Mouse (Mus musculus) spleen, adult 2 months (tissue): ENCODE measurements around the gene Capn1. TPM values are rescaled to one million over a fixed set of nuclear protein-coding genes. Genes with fewer than 3 reads are reported as not detected.

Experiments
- DNase-seq, 2 experiments: peaks; one replicate each; pipeline versions ENCODE4 v3.0.0 to v3.0.0-alpha.2; 2012 to 2021; ENCODE audit warnings: low spot score in 2 of 2, low read depth in 1 of 2
- H3K27ac ChIP-seq: fragments of 200-500 bp; 2 replicates; pipeline ENCODE4 v1.5.1; 2012; ENCODE audit warnings: low read length, inconsistent platforms; ENCODE audit not compliant: insufficient read depth
- H3K27me3 ChIP-seq: fragments of 200-500 bp; 2 replicates; pipeline ENCODE4 v1.6.1; 2012; ENCODE audit warnings: mild to moderate bottlenecking, moderate library complexity, low read length, inconsistent platforms; ENCODE audit not compliant: control insufficient read depth, insufficient read depth
- H3K36me3 ChIP-seq: fragments of 200-500 bp; 2 replicates; pipeline ENCODE4 v1.6.1; 2012; ENCODE audit warnings: mild to moderate bottlenecking, low read length, inconsistent platforms; ENCODE audit not compliant: control insufficient read depth, insufficient read depth
- H3K4me1 ChIP-seq: fragments of 200-500 bp; 2 replicates; pipeline ENCODE4 v1.6.1; 2011; ENCODE audit warnings: inconsistent platforms; ENCODE audit not compliant: control insufficient read depth, insufficient read depth, insufficient read length
- H3K4me3 ChIP-seq: fragments of 200-500 bp; 2 replicates; pipeline ENCODE4 v1.5.1; 2011; ENCODE audit warnings: mild to moderate bottlenecking, inconsistent platforms; ENCODE audit not compliant: insufficient read depth, insufficient read length; ENCODE audit errors: extremely low read depth
- CTCF ChIP-seq: fragments of 200-500 bp; IDR thresholded peaks from 2 replicates; pipeline ENCODE4 v1.5.1; 2011; ENCODE audit warnings: mild to moderate bottlenecking, inconsistent platforms; ENCODE audit not compliant: insufficient read depth, insufficient read length, insufficient replicate concordance; ENCODE audit errors: extremely low read depth
- POLR2A ChIP-seq: fragments of 200-500 bp; IDR thresholded peaks from 2 replicates; pipeline ENCODE4 v1.6.1; 2011; ENCODE audit warnings: low read depth, low read length, inconsistent platforms
- WGBS: fragments of 180-500 bp; shearing (Covaris S2); methylation state at CpG from one replicate; pipeline ENCODE4 v1.1.7; 2018; 5-methylcytosine and 5-hydroxymethylcytosine counted together
- polyA plus RNA-seq: library from polyadenylated mRNA; depleted of rRNA; stranded (reverse); fragments of >200 nt; gene quantifications from 2 replicates; pipeline ENCODE4 v1.2.3, GENCODE M21; 2012

The Capn1 gene
- polyA plus RNA-seq, 1 experiment, result 50.8 TPM

DNA sequence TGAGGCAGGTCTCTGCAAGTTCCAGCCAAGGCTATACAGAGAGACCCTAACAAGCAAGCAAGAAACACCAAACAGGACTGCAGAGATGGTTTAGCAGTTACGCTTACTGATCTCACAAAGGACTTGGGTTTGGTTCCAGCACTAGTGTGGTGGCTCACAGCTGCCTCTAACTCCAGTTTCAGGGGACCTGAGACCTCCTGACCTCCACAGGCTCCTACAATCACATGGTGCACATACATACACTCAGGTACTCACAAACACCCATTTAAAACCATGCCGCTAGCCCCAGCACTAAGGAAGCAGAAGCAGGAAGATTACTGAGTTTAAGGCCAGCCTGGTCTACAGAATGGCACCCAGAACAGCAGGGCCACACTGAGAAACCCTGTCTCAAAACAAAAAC, 50.9 kb downstream of the Capn1 start:
- H3K4me1 ChIP-seq, result peaks cover 2% of the 10 kb centered on the region; the same call in 1 of the 2 replicates
- H3K27ac ChIP-seq, result no peak overlapping the region
- 0 out of 2 replicates have a peak, but pooled peaks cover 2% of the 10 kb centered on the region for H3K36me3 ChIP-seq
- 90% methylated on average over 2 of the region's 2 CpGs for WGBS
- TF ChIP-seq POLR2A (no peak), CTCF (no peak)
- no peak overlapping the region for H3K4me3 ChIP-seq
- no peak for DNase-seq
- H3K27me3 ChIP-seq, result no peaks in the 10 kb centered on the region

DNA sequence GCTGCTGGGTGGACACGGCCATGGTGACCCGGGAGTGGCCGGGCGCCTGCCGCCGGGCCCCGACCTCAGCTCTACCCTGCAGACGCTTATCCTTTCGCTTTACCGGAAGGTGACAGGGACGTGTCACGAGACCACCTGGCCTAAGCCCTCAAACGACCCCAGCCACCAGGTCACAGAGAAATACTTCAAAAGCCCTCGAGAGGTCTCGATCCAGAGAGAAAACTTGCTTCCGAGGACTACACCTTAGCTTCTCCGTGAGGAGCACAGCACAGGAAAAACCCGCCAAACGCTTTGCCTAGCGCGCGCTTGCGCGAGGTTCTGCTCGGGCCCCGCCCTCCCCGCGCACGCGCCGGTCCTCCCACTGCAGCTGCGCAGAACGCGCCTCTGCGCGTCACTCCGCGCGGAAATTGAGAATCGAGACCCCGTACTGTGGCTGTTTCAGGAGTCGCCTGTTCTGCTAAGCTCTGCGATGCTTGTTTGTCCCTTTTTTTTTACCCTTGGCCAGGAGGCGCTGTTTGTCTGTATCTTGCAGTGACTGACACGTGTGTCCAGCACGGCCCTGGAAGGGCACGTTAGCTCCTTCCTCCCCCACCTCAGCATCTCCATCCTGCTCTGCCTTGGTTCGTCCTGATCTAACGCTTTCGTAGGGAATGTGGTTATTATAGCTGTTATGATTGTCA, 51.7 kb downstream of the Capn1 start, which contains the start of gene Pola2:
TSS of gene Pola2 (minus strand) at position 320 of the 680 bp plus-strand sequence.
- peak; percentile 73 to 87 for DNase-seq
- Histone ChIP-seq H3K27ac (peak within 1 kb of the TSS; percentile 59), H3K36me3 (0 out of 2 replicates have a peak, but pooled peaks cover 2% of the 10 kb centered on the region), H3K4me1 (peaks cover 2% of the 10 kb centered on the region; the same call in 1 of the 2 replicates), H3K27me3 (no peaks in the 10 kb centered on the region), H3K4me3 (peak within 1 kb of the TSS; percentile 68)
- WGBS, result under 1% methylated on average over 50 of the region's 50 CpGs
- TF ChIP-seq CTCF (no peak), POLR2A (peak; percentile 11; the same call in 1 of the 2 replicates)

DNA sequence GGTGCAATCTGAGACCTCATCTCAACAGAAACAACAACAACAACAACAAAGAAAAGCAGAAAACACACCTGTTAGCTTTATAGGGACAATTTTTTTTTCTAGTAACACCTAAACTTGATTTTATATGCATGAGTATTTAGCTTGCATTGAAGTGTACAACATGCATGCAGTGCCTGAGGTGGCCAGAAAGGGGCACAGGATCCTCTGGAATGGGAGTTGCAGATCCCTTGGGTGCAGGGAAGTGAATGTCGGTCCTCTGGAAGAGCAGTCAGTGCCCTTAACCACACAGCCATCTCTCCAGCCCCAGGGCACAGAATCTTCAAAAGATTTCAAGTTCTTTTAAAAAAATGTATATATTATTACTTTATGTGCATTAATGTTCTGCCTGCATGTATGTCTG, 53.0 kb downstream of the Capn1 start:
- 22% methylated on average over 1 of the region's 1 CpGs for WGBS
- DNase-seq, result no peak
- Histone ChIP-seq H3K36me3 (peaks cover 4% of the 10 kb centered on the region; the same call in 1 of the 2 replicates), H3K27me3 (no peaks in the 10 kb centered on the region), H3K4me1 (peaks cover 2% of the 10 kb centered on the region; the same call in 1 of the 2 replicates), H3K4me3 (no peak overlapping the region), H3K27ac (no peak overlapping the region)
- no peak for TF ChIP-seq POLR2A
- TF ChIP-seq CTCF, result no peak

DNA sequence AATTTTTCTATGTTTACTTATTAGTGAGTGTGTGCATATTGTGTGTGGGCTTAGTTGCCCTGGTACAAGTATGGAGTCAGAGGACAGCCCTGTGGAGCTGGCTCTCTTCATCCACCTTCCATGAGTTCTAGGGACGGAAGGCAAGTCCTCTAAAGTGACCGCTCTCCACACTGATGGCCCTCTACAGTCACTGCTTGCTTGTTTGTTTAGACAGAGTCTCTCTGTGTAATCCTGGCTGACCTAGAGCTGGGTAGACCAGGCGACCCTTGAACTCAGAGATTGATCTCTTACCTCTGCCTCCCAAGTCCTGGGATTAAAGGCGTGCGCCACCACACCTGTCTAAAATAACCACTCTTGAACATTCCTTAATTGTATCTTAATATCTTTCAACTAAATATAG, 58.3 kb downstream of the Capn1 start:
- Histone ChIP-seq H3K36me3 (peaks cover 17% of the 10 kb centered on the region), H3K4me1 (no peaks in the 10 kb centered on the region), H3K4me3 (no peak overlapping the region), H3K27ac (no peak overlapping the region), H3K27me3 (no peaks in the 10 kb centered on the region)
- DNase-seq, result no peak
- 96% methylated on average over 5 of the region's 5 CpGs for WGBS
- no peak for TF ChIP-seq CTCF
- TF ChIP-seq POLR2A, result no peak

DNA sequence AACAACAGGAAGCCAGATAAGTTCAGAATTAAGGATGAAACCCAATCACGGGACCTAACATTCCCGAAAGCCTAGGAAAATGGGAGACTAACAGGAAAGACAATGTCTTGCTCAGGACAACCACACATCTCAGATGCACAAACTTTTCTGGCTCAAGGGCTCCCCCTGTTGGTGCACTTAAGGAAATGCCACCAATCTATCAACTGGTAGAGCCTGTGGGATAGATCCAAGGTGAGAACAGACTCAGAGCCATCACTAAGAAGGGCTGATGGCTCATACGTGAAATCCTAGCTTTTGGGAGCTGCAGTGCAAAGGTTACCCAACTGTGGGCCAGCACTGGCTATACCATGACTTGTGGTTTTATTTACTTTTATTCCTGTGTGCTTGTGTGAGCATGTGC, 59.0 kb downstream of the Capn1 start:
- Histone ChIP-seq H3K4me1 (no peaks in the 10 kb centered on the region), H3K36me3 (peaks cover 19% of the 10 kb centered on the region), H3K27ac (no peak overlapping the region), H3K4me3 (no peak overlapping the region), H3K27me3 (no peaks in the 10 kb centered on the region)
- TF ChIP-seq POLR2A (no peak), CTCF (peak; percentile 56; the same call in 1 of the 2 replicates)
- peak; percentile 28 to 67 for DNase-seq
- WGBS, result 44% methylated on average over 3 of the region's 3 CpGs

DNA sequence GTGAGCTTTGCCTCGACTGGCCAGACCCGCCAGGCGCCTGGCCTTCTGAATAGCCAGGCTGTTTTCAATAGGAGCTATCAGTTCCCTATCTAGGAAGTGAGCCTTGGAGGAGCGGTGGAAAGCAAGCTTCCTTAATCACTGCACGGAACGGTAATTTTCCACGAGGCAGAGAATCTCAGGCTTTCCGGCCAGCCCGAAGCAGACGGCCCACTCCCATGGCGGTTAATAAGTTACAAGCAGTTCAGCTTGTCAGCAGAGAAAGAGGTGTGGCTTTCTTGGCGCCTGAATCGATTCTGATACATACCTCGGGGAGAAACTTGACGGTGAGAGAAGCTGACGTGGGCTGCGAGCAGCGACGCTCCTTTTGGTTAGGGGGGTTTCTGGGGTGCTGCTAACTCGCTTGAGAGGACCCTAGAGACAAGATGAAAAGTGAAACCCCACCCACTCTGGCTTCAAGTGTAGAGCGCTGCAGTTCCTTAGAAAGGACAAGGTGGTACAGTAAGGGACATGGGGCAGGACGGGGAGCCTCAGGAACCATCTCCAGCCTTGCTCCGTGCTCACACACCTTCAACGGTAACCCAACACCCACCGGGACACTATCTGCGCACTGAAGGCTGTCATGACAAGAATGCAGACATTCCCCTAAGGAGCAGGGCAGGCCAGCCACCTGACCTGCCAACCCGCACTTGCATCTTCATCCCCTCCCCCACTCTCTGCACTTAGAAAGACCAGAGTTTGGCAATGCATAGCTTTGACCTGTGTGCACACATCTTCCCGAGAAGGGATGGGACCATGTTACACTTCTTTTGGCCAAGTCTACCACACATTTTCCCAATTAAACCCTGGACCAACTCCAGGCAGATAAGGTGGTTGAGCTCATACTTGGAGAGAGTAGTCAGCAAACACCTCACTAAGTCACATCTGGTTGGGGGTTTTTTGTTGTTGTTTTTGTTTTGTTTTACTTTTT, 59.7 kb downstream of the Capn1 start:
- DNase-seq, result no peak
- no peak overlapping the region for H3K4me3 ChIP-seq
- H3K36me3 ChIP-seq, result peaks cover 20% of the 10 kb centered on the region
- no peak overlapping the region for H3K27ac ChIP-seq
- H3K4me1 ChIP-seq, result no peaks in the 10 kb centered on the region
- WGBS, result 94% methylated on average over 28 of the region's 28 CpGs
- H3K27me3 ChIP-seq, result no peaks in the 10 kb centered on the region
- no peak for TF ChIP-seq CTCF
- no peak for TF ChIP-seq POLR2A
